Mouse (Mus musculus): ENCODE measurements around the gene Gm4869. TPM values are rescaled to one million over a fixed set of nuclear protein-coding genes. Genes with fewer than 3 reads are reported as not detected.

Gm4869 gene
- polyA plus RNA-seq (2014; fragmentation: Illumina TruSeq; extraction: RNeasy Lipid Tissue Mini Kit (QIAGEN cat#74804); ENCODE audit: low read depth, low replicate concordance): not detected

DNA sequence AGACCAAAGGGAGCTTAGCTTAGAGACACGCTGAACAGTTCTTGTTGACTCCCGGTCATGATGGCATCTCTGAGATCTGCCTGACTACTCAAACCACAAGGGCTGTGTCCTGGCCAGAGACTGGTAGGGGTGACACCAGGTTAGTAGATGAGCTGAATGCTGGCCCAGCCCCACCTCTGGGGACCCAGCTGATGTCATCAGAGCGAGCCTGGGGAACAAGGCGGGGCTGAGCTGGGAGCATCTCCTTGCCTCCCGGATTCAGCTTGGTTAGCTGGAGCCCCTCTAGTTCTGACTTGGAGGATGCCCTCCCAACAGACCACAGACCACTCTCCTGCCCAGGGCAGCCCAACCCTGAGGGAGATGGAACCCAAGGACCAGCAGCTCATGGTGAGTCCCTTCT, at the start of gene Gm4869:
Gene Gm4869, plus strand, starts transcription at position 301 of the 400 bp plus-strand sequence.

DNA sequence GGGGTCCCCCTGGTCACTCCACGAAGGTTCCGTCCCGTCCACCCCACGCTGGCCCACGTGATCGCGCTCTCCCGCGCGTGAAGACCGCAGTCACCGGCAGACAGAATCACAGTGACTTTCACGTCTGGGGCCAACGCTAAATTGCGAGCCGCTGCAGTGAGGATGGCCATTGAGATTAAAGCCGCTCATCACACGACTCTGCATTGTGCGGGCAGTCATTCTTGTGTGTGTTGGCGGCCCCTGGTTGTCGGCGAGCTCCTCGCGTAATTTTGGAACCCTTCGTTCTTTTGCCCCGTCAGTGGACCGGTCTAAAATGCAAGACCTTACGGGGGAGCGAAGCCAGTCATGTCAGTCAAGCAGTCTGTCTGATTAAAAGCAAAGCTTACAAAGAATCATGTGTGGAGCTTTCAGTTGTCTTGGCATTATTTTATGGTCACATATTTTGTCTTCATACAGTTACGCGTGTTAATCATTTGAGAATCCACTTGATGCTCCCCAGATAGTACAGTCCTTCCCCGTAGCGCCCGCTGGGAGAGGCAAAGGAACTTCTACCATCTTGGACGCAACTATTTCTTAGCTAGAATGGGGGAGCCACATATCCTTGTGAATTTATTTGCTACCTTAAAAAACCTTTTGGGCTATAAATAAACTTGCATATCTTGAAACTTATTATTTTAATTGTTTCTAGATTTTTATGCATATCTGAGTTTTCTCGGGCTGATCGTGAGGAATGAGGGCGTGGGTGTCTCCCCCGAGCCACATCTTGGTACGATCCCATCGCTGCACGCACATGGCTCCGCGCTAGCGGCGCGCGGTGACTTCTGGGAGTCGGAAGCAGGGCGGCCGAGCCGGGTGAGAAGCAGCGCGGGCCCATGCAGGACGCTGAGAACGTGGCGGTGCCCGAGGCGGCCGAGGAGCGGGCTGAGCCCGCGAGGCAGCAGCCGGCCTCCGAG, 26.7 kb upstream of the Gm4869 start, which contains the start of gene Eif3b:
Gene Eif3b, plus strand, starts transcription at position 840 of the 953 bp plus-strand sequence.

GRCm38 (mm10) chr5:140505208-140505780, 59.8 kb downstream of the Gm4869 start, which contains the start of gene Chst12:
TSS of gene Chst12 (plus strand) at chr5:140505550.

Other genes starting within 250 kb of the Gm4869 start
- gene Mad1l1, start 124.1 kb upstream of the Gm4869 start, polyA plus RNA-seq (2014; fragmentation: Illumina TruSeq; extraction: RNeasy Lipid Tissue Mini Kit (QIAGEN cat#74804); ENCODE audit: low read depth, low replicate concordance): 8.9 TPM
- gene Nudt1, start 124.0 kb upstream of the Gm4869 start, polyA plus RNA-seq (2014; fragmentation: Illumina TruSeq; extraction: RNeasy Lipid Tissue Mini Kit (QIAGEN cat#74804); ENCODE audit: low read depth, low replicate concordance): 16.1 TPM
- gene Mrm2, start 113.7 kb upstream of the Gm4869 start, polyA plus RNA-seq (2014; fragmentation: Illumina TruSeq; extraction: RNeasy Lipid Tissue Mini Kit (QIAGEN cat#74804); ENCODE audit: low read depth, low replicate concordance): 6.0 TPM
- gene Snx8, start 56.4 kb upstream of the Gm4869 start, polyA plus RNA-seq (2014; fragmentation: Illumina TruSeq; extraction: RNeasy Lipid Tissue Mini Kit (QIAGEN cat#74804); ENCODE audit: low read depth, low replicate concordance): 15.6 TPM
- 130 TPM for gene Eif3b, start 26.3 kb upstream of the Gm4869 start, polyA plus RNA-seq (2014; fragmentation: Illumina TruSeq; extraction: RNeasy Lipid Tissue Mini Kit (QIAGEN cat#74804); ENCODE audit: low read depth, low replicate concordance)
- gene Chst12, start 59.9 kb downstream of the Gm4869 start, polyA plus RNA-seq (2014; fragmentation: Illumina TruSeq; extraction: RNeasy Lipid Tissue Mini Kit (QIAGEN cat#74804); ENCODE audit: low read depth, low replicate concordance): 28.3 TPM
- not detected for gene Grifin, start 119.4 kb downstream of the Gm4869 start, polyA plus RNA-seq (2014; fragmentation: Illumina TruSeq; extraction: RNeasy Lipid Tissue Mini Kit (QIAGEN cat#74804); ENCODE audit: low read depth, low replicate concordance)
- 17.1 TPM for gene Lfng, start 161.7 kb downstream of the Gm4869 start, polyA plus RNA-seq (2014; fragmentation: Illumina TruSeq; extraction: RNeasy Lipid Tissue Mini Kit (QIAGEN cat#74804); ENCODE audit: low read depth, low replicate concordance)
- gene Ttyh3, start 203.4 kb downstream of the Gm4869 start, polyA plus RNA-seq (2014; fragmentation: Illumina TruSeq; extraction: RNeasy Lipid Tissue Mini Kit (QIAGEN cat#74804); ENCODE audit: low read depth, low replicate concordance): 59.5 TPM